Mouse (Mus musculus): Measurements from ENCODE around the gene Top3b.

DNA sequence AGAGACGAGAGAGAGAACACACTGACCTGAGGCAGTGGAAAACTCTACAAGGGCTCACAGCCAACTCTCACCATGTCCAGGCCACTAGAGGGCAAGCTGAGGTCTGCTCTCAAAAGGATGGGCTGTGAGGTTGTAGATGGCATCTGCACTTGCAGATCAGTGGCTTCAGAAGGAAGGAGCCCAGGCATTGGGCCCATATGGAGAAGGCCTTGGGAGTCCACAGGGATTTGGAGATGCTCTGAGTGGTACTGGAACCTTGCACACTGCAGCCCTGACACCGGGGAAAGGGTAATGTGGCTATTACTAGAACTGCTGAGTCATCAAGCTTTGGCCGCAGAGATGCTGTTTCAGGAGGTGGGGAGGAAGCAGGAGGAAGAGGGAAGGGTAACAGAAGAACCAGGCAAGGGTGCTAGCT lies 50.5 kb downstream of the Top3b start:
- no peak for TF ChIP-seq CTCF (IDR thresholded peaks at IDR 0.05; ENCODE audit: control insufficient read depth, insufficient read depth, insufficient read length)
- no peak for TF ChIP-seq MYOD1 (IDR thresholded peaks at IDR 0.05; ENCODE audit: control insufficient read depth, insufficient read length, low read depth)
- no peak for TF ChIP-seq MYOG (IDR thresholded peaks at IDR 0.05; ENCODE audit: control insufficient read depth, extremely low read depth, insufficient read length)
